Mouse (Mus musculus): ENCODE measurements around the gene Galt. TPM values are rescaled to one million over a fixed set of nuclear protein-coding genes. Genes with fewer than 3 reads are reported as not detected.

Gene Galt
- total RNA-seq (2017) = 34.1 and 37.4 TPM in 2 replicates

GRCm38 (mm10) chr4:41754797-41755337 lies at the start of gene Galt:
Gene Galt (plus strand): TSS chr4:41755228.
- ATAC-seq (ENCODE audit: extremely low read depth, insufficient number of reproducible peaks, low FRiP score, poor library complexity, severe bottlenecking) = peak; percentile 30

GRCm38 (mm10) chr4:41705922-41706754 lies 48.9 kb upstream of the Galt start:
- ATAC-seq (ENCODE audit: extremely low read depth, insufficient number of reproducible peaks, low FRiP score, poor library complexity, severe bottlenecking) = no peak

GRCm38 (mm10) chr4:41707011-41707535 lies 48.0 kb upstream of the Galt start:
- peak; percentile 67 for ATAC-seq (ENCODE audit: extremely low read depth, insufficient number of reproducible peaks, low FRiP score, poor library complexity, severe bottlenecking)

GRCm38 (mm10) chr4:41708192-41708745 lies 46.8 kb upstream of the Galt start:
- no peak for ATAC-seq (ENCODE audit: extremely low read depth, insufficient number of reproducible peaks, low FRiP score, poor library complexity, severe bottlenecking)

- no peak for ATAC-seq (ENCODE audit: extremely low read depth, insufficient number of reproducible peaks, low FRiP score, poor library complexity, severe bottlenecking)
Observed at GRCm38 (mm10) chr4:41710229-41710628, 44.8 kb upstream of the Galt start.

- no peak for ATAC-seq (ENCODE audit: extremely low read depth, insufficient number of reproducible peaks, low FRiP score, poor library complexity, severe bottlenecking)
Observed at GRCm38 (mm10) chr4:41711705-41712375, 43.2 kb upstream of the Galt start.

GRCm38 (mm10) chr4:41712421-41713196 lies 42.4 kb upstream of the Galt start:
- no peak for ATAC-seq (ENCODE audit: extremely low read depth, insufficient number of reproducible peaks, low FRiP score, poor library complexity, severe bottlenecking)

GRCm38 (mm10) chr4:41713197-41714067 lies 41.6 kb upstream of the Galt start, which contains the start of gene Rpp25l:
Gene Rpp25l (minus strand): TSS chr4:41713534.
- peak; percentile 40 for ATAC-seq (ENCODE audit: extremely low read depth, insufficient number of reproducible peaks, low FRiP score, poor library complexity, severe bottlenecking)

GRCm38 (mm10) chr4:41714276-41714675 lies 40.8 kb upstream of the Galt start:
- ATAC-seq (ENCODE audit: extremely low read depth, insufficient number of reproducible peaks, low FRiP score, poor library complexity, severe bottlenecking) = peak; percentile 42

GRCm38 (mm10) chr4:41715082-41715481 lies 39.9 kb upstream of the Galt start:
- no peak for ATAC-seq (ENCODE audit: extremely low read depth, insufficient number of reproducible peaks, low FRiP score, poor library complexity, severe bottlenecking)

GRCm38 (mm10) chr4:41715596-41715995 lies 39.4 kb upstream of the Galt start:
- ATAC-seq (ENCODE audit: extremely low read depth, insufficient number of reproducible peaks, low FRiP score, poor library complexity, severe bottlenecking) = no peak

GRCm38 (mm10) chr4:41716834-41717233 lies 38.2 kb upstream of the Galt start:
- no peak for ATAC-seq (ENCODE audit: extremely low read depth, insufficient number of reproducible peaks, low FRiP score, poor library complexity, severe bottlenecking)

GRCm38 (mm10) chr4:41722918-41723351 lies 32.1 kb upstream of the Galt start, which contains the start of gene Dctn3:
Gene Dctn3 (minus strand): TSS chr4:41723170.
- peak; percentile 96 for ATAC-seq (ENCODE audit: extremely low read depth, insufficient number of reproducible peaks, low FRiP score, poor library complexity, severe bottlenecking)

- no peak for ATAC-seq (ENCODE audit: extremely low read depth, insufficient number of reproducible peaks, low FRiP score, poor library complexity, severe bottlenecking)
Observed at GRCm38 (mm10) chr4:41726826-41727621, 28.0 kb upstream of the Galt start.

GRCm38 (mm10) chr4:41731052-41731765 lies 23.8 kb upstream of the Galt start, which contains the start of gene Arid3c:
Gene Arid3c (minus strand): TSS chr4:41731142.
- no peak for ATAC-seq (ENCODE audit: extremely low read depth, insufficient number of reproducible peaks, low FRiP score, poor library complexity, severe bottlenecking)

GRCm38 (mm10) chr4:41737602-41738255 lies 17.3 kb upstream of the Galt start:
- peak; percentile 56 for ATAC-seq (ENCODE audit: extremely low read depth, insufficient number of reproducible peaks, low FRiP score, poor library complexity, severe bottlenecking)

Data from neutrophil, adult 5-6 weeks (primary cell).